Mouse (Mus musculus): ENCODE results near the gene Vars.
"Not testable (repeated sequence)": the region's sequence is repeated elsewhere in the genome, so short reads cannot be mapped to it uniquely, and the experiment has no call there.

DNA sequence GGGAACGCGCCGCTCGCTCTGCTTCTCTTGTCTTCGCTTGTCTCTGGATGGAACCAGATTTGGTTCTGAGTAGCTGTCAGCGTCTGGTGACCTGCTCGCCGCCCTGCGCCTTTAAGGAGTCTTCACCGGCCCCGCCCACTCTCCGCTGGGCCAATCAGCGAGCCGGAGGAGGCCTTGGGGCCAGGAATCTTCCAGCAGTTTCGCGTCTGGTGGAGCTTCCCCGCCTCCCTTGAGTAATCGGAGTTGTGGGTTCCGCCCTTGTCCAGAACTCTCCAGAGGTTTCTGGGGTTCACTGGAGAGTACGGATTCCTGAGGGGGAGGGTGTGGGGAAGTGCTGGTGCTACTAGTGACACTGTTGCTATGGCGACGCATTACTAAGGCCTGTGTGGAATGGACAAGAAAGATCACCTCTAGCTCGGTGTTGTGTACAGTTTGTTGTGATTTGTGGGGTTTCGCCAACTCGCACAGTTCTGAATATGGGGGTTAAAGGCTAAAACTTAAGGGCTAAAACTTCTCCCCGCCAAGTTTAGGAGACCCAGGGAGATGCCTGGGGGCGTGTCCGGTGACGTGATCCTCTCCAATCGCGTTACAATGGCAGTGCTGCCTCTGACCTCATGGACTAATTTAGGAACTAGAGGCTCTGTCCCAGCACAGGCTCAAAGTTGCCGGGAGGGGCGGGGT is 28.6 kb upstream of the Vars start, which contains the start of the genes Hspa1a and Hspa1l:
- not testable (repeated sequence) for TF ChIP-seq CTCF (IDR thresholded peaks at IDR 0.05)
- 0 out of 2 replicates have a peak, but pooled peaks have one; percentile 20 for TF ChIP-seq EP300 (IDR thresholded peaks at IDR 0.05)

All from lung, postnatal 0 days (tissue).